Mouse (Mus musculus): ENCODE measurements around the gene Anapc15. TPM values are rescaled to one million over a fixed set of nuclear protein-coding genes. Genes with fewer than 3 reads are reported as not detected.

Gene Anapc15
- total RNA-seq (2015): 57.1 and 70.8 TPM in 2 replicates
- total RNA-seq (2017): 69.3 and 94.9 TPM in 2 replicates

DNA sequence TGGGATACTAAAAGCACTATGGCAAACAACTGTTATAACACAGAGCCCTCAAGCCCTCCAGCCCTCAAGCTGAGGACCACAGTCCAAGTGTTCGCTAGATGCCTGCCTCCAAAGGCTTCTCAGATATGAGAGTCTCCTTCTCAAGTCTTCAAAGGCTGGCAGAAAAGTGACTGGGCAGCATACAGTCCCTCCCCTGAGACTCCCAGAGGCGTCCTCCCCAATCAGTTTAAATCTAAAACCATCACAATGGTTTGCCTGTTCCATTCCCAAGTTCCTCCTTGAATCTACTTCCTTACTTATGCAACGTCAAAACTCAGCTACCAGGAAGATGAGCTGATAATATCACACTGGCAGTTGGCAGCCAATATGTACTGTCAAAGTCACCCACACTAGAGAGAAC, at the start of gene Anapc15:
Gene Anapc15, plus strand, starts transcription at position 301 of the 400 bp plus-strand sequence.
- no peak for ATAC-seq (ENCODE audit: poor library complexity, severe bottlenecking)

DNA sequence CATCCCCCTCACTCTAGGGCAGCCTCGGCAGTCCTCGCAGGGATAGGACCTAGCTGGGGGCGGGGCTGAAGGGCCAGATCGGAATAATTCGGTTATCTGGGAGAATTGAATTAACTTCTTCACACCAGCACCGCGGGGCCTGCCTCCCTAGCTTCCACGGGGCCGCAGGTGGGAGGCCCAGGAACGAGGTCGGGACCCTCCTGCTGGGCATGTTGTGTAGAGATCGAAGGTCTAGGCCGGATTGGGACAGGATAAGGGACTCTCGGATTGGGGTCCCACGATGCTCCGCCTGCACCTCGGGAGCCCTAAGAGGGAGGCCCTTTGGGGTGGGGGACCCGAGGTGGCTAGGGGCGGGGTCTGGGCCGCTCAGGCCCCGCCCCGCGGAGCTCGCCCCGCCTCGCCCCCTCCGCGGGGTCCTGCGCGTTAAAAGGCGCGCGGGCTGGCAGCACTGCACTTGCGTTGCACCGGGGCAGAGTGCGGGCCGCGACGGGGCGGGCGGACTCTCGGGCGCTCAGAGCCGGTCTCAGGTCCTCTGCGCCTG, 45.6 kb upstream of the Anapc15 start, which contains the start of gene Phox2a:
Gene Phox2a, plus strand, starts transcription at position 453 of the 541 bp plus-strand sequence.
- no peak for ATAC-seq (ENCODE audit: poor library complexity, severe bottlenecking)

- no peak for ATAC-seq (ENCODE audit: poor library complexity, severe bottlenecking)
Measured at GRCm38 (mm10) chr7:101820295-101821030, 43.1 kb upstream of the Anapc15 start.

- ATAC-seq (ENCODE audit: poor library complexity, severe bottlenecking): peak; percentile 25
Measured at GRCm38 (mm10) chr7:101821571-101822501, 41.7 kb upstream of the Anapc15 start.

DNA sequence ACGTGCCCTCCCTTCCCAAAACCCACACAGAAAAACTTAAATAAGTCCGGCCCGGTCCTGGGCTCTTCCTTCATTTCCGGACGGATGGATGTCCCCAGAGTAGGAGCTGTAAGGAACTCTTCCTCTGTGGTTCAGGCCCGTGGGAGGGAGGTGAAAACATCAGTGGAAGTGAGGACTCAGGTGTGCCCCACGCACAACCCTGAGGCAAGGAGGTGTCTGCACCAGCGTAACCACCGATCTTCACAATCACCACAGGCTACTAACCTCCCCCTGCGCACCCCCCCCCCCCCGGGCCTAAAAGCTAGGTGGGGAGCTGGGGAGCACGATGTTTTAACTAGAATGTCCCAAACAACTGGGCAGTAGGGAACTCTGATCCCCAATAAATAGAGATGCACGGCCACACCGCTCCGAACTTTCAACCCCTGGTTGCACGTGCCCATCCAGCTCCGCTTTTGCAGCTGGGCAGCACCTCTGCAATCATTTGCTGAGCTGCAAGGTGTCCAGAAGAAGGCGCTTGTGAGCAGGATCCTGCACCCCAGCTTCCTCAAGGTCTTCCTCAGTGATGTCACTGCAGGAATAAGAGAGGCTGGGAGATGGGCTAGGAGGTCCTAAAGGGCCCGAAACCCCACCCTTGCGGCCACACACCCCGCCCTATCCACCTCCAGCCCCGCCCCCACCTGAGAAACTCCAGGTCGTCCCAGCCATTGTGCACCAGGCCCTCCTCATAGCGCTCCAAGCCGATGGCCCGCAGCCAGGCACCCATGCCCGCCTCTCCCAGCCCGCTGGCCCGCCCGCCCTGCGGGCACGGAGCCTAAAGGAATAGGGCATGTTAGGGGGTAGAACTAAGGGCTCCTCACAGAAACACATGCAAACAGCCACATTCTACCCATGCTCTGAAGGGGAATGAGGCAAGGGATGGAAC, 40.4 kb upstream of the Anapc15 start:
- ATAC-seq (ENCODE audit: poor library complexity, severe bottlenecking): no peak

DNA sequence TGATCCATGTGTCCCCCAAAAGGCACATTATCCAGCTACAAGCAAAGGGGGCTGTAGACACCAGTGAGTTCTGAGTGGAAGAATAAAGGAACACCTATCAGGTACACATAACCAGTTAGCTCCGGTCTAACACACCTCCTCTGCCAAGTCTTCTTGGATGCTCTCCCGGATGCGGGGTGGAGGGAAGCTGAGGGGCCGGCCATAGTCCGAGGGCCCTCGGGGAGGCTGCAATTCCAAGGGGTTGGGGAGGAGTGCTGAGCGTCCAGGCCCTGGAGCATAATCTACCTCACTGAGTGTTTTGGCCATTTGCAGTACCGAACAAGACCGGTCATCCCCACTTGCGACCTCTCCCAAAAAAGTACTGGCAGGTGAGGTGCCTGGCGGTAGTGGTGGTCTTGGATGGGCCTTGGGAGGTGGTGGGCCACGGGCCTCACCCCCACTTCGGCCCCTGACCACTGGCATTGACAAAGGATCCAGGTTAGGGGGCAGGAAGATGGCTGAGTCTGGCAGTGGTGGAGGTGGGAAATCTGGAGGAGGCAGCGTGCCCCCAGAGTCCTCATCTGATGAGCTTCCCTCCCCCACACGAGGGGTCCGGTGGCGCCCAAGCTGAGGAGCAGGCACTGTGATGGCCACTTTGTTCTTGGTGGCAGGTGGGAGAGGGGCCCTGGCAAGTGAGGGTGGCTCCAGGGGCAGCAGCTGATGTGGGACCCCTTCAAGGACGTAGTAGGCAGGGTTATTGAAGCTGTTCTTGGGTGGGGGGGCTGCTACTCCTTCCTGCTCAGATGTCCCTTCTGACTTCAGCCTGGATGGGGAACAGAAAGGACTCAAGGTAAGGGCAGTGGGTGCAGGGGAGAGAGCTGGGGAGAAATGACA, 39.5 kb upstream of the Anapc15 start:
- no peak for ATAC-seq (ENCODE audit: poor library complexity, severe bottlenecking)

DNA sequence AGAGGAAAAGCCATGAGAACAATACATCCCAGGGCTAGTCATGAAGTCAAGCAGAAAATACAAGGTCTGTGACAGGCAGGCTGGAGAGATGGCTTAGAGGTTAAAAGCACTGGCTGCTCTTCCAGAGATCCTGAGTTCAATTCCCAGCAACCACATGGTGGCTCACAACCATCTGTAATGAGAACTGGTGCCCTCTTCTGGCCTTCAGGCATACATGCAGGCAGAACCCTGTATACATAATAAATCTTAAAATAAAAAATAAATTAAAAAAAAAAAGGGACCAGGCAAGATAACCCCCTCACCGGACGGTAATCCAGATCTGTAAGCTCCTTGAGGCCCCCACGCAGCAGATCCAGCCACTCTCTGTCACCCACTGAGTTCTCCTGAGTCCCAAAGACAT, 33.1 kb upstream of the Anapc15 start:
- no peak for ATAC-seq (ENCODE audit: poor library complexity, severe bottlenecking)

- no peak for ATAC-seq (ENCODE audit: poor library complexity, severe bottlenecking)
Measured at GRCm38 (mm10) chr7:101831437-101831836, 32.1 kb upstream of the Anapc15 start.

- no peak for ATAC-seq (ENCODE audit: poor library complexity, severe bottlenecking)
Measured at GRCm38 (mm10) chr7:101832372-101832771, 31.1 kb upstream of the Anapc15 start.

- ATAC-seq (ENCODE audit: poor library complexity, severe bottlenecking): no peak
Measured at GRCm38 (mm10) chr7:101833352-101833751, 30.2 kb upstream of the Anapc15 start.

DNA sequence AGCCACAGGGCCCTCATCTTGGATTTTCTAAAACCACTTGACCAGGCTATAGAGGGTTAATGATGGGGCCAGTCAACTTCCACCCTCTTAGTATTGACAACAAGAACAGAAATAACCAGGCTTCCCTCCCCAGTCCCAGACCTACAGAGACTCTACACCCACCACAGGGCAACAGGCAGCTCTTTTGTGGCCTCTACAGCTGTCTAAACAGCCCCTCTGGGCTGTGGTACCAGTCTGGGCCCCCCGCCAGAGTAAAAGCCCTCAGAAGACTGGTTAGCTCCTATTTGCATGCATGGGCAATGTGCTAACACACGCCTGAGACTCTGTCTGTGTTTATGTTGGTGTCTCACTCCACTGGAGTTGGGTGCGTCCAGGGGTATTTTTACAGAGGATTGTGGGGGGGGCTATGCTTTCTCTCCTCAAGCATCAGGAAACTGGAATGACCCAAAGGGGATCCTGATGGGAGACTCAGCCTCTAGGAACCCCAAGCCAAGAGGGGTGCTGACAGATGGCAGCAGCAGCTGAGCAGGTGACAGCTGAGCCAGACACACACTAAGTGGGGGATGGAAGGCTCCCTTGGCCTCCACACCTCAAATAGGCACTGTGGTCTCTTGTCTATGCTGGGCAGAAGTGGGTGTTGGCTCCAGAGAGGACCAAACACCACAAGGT, 29.5 kb upstream of the Anapc15 start:
- ATAC-seq (ENCODE audit: poor library complexity, severe bottlenecking): no peak

GRCm38 (mm10) chr7:101834903-101835302, 28.6 kb upstream of the Anapc15 start:
- ATAC-seq (ENCODE audit: poor library complexity, severe bottlenecking): no peak

- no peak for ATAC-seq (ENCODE audit: poor library complexity, severe bottlenecking)
Measured at GRCm38 (mm10) chr7:101835457-101836109, 27.9 kb upstream of the Anapc15 start.

GRCm38 (mm10) chr7:101836271-101837153, 27.0 kb upstream of the Anapc15 start:
- ATAC-seq (ENCODE audit: poor library complexity, severe bottlenecking): peak; percentile 46

DNA sequence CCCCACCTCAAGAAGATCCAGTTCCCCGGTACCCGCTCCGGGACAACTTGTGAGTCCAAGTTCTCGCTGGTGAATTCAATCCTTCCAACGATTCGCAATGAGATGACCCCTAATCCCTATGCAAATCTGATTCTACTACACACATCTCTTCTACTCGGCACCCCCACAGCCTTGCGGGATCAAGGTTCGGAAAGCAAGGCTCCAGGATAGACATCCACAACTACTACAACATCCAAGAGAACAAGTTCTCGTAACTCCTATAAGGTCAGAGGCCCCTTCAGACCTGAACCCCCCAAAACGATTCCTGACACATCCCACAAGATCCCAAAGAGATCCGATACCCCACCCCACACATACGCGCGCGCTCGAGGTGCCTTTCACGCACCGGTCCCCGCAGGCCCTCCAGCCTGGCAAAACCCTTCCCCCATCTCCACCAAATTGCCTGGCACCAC, 26.3 kb upstream of the Anapc15 start:
- no peak for ATAC-seq (ENCODE audit: poor library complexity, severe bottlenecking)

DNA sequence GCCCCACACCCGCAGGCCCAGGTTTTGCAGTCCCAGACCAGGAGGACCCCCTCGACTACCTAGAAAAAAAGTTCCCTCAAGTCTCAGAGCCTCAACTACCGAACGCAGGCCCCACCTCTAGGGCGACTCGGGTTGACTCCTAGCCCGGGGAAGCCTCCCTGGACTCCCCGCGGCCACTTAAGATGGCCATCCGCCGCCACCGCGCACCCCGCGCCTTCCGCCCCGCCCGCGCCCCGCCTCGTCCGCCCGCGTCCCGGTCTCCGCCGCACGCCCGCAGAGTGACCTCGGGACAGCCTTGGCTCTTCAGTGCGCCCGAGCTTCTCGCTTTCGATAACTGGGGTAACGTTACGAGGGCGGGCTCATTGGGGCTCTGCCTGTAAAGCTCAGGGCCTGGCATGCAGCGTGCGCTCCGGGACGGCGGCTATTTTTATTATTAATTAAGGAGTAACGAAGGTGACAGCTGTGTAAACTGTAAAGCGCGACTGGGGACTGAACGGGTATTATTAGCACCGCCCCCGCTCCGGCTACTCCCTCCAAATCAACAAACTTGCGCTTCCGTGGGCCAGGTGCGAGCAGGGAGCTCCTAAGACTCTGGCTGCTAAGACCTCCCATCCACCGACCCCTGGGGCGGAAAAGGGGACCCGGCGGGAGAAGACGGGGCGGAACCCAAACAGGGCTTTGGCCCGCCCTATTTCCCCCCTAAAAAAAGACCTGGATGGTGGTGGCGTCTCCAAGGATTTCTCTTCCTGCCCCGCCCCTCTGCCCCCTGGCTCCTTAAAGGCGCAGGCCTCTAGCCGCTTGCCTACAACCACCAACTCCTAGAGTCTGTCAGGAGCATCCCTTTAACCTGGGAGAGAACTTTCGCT, 25.7 kb upstream of the Anapc15 start, which contains the start of gene Inppl1:
Gene Inppl1, minus strand, starts transcription at position 624 of the 866 bp plus-strand sequence.
- peak; percentile 45 for ATAC-seq (ENCODE audit: poor library complexity, severe bottlenecking)

Data from megakaryocyte, adult 5-6 weeks (primary cell).